Mouse (Mus musculus) stomach, postnatal 0 days (tissue): ENCODE results near the gene Lrmda.

Experiments
- CTCF ChIP-seq: IDR thresholded peaks from 2 replicates; pipeline ENCODE4 v1.5.1; 2016; ENCODE audit warnings: antibody characterized with exemption, low read depth, mild to moderate bottlenecking, moderate library complexity
- EP300 ChIP-seq: optimal IDR thresholded peaks from 2 replicates; pipeline ENCODE3; 2016; ENCODE audit warnings: antibody characterized with exemption

GRCm38 (mm10) chr14:22218183-22218582, 198.7 kb downstream of the Lrmda start:
- TF ChIP-seq CTCF: no peak
- no peak for TF ChIP-seq EP300
